Mouse (Mus musculus): ENCODE measurements around the gene Tex52. TPM values are rescaled to one million over a fixed set of nuclear protein-coding genes. Genes with fewer than 3 reads are reported as not detected.

The Tex52 gene
- polyA plus RNA-seq, 1 experiment from 2014 or later, result 0.61 TPM

- Histone ChIP-seq H3K9me3 (ENCODE audit: control insufficient read depth, low read length) (no peaks in the 10 kb centered on the region), H3K36me3 (ENCODE audit: control insufficient read depth, insufficient read depth, low read length) (no peaks in the 10 kb centered on the region), H3K27me3 (replicated peaks; ENCODE audit: control insufficient read depth, insufficient read depth, low read length) (no peaks in the 10 kb centered on the region), H3K27ac (ENCODE audit: low read depth, low read length) (no peak overlapping the region), H3K4me1 (ENCODE audit: control insufficient read depth, insufficient read depth, low read depth, low read length) (peaks cover 2% of the 10 kb centered on the region; the same call in 1 of the 2 replicates), H3K4me3 (ENCODE audit: low read length) (no peak overlapping the region), H3K9ac (ENCODE audit: low read depth, low read length) (no peak overlapping the region), H3K4me2 (ENCODE audit: low read length) (no peak overlapping the region)
- WGBS, result 96% methylated on average over 2 of the region's 2 CpGs
- ATAC-seq, result no peak
Observed at GRCm38 (mm10) chr6:128421036-128421435, 45.8 kb downstream of the Tex52 start.

DNA sequence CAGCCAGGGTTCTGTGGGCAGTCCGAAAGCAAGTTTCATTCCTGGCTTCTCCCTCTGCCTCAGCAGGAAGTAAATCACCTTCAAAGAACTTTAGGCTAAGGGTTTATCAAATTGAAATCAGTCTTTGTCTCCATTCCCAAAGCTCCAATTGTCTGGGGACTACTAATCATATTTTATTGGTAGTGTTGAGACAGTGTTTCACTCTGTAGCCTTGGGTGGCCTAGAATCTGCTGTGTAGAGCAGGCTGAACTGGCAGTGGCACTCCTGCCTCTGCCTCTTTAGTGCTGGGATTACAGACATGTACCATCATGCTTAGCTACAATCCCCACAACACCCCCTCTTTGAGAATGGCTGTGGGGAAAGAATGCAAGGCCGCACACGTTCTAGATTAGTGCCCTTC, 46.2 kb downstream of the Tex52 start:
- Histone ChIP-seq H3K9ac (ENCODE audit: low read depth, low read length) (no peak overlapping the region), H3K27me3 (replicated peaks; ENCODE audit: control insufficient read depth, insufficient read depth, low read length) (no peaks in the 10 kb centered on the region), H3K4me3 (ENCODE audit: low read length) (no peak overlapping the region), H3K4me1 (ENCODE audit: control insufficient read depth, insufficient read depth, low read depth, low read length) (peaks cover 2% of the 10 kb centered on the region; the same call in 1 of the 2 replicates), H3K9me3 (ENCODE audit: control insufficient read depth, low read length) (no peaks in the 10 kb centered on the region), H3K4me2 (ENCODE audit: low read length) (no peak overlapping the region), H3K27ac (ENCODE audit: low read depth, low read length) (no peak overlapping the region), H3K36me3 (ENCODE audit: control insufficient read depth, insufficient read depth, low read length) (no peaks in the 10 kb centered on the region)
- ATAC-seq, result no peak
- WGBS, result 87% methylated on average over 3 of the region's 3 CpGs

DNA sequence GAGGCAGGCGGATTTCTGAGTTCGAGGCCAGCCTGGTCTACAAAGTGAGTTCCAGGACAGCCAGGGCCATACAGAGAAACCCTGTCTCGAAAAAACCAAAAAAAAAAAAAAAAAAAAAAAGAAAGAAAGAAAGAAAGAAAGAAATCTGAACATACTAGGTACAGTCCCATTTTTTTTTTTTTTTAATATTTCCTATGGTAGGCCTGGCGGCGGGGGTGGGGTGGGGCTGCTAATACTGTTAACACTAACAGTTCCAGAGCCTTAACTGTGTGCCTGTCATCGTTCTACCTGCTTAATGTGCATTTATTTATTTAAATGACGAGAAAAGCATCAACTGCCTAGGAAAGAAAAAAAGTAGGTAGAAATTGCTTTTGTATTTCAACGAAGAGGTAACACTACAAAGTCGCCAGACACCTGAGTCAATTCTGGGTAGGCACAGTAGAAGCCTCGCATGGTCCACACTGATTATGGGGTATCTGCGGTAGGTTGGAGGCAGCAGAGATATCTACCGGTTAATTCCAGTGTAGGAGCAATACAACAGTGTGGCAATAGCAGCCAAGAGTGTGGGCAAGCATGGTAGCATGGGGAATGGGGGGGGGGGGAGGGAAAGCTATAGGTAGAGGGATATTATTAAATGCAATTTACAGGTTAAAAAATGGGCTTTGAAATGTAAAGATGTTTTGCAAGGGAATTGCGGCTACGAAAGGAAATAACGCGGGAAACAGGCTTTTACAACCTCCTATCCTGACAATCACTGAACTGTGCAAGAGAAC, 48.4 kb downstream of the Tex52 start:
- Histone ChIP-seq H3K4me2 (ENCODE audit: low read length) (peak overlapping the region; percentile 57), H3K9ac (ENCODE audit: low read depth, low read length) (peak overlapping the region; percentile 85), H3K9me3 (ENCODE audit: control insufficient read depth, low read length) (no peaks in the 10 kb centered on the region), H3K36me3 (ENCODE audit: control insufficient read depth, insufficient read depth, low read length) (peaks cover 6% of the 10 kb centered on the region; the same call in 1 of the 2 replicates), H3K27ac (ENCODE audit: low read depth, low read length) (peak overlapping the region; percentile 99), H3K4me3 (ENCODE audit: low read length) (peak overlapping the region; percentile 61), H3K27me3 (replicated peaks; ENCODE audit: control insufficient read depth, insufficient read depth, low read length) (no peaks in the 10 kb centered on the region), H3K4me1 (ENCODE audit: control insufficient read depth, insufficient read depth, low read depth, low read length) (peaks cover 2% of the 10 kb centered on the region; the same call in 1 of the 2 replicates)
- WGBS, result 47% methylated on average over 15 of the region's 16 CpGs
- ATAC-seq, result peak; percentile 49

DNA sequence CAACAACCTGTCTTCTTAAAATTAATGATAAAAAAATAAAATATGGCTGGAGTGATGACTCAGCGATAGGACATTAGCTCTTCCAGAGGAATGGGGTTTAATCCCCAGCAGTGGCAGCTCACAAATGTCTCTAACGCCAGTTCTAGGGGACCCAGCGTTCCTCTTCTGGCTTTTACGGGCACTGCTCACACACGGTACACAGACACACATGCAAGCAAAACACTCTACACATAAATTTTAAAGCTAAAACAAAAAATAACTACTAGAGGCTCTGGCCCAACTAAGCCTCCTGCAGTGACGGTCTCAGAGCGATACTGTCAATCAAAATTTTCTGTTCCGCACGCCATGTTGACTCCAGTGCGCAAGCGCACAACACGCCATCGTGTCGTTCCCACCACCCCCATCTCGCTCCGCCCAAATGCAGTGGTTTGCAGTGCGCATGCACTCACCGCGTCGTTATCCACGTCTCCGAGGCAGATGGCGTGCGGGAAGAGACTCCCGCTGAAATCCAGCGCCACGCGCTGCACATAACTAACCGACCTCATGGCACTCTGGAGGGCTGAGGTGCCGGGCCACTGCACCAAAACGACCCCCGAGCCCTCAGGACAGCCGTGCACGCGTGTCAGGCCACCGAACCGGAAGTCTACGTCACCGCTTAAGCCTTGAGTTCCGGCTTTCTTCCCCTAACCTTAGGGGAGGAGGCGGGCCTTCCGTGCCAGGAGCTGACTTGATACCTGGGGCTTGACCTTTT, 49.2 kb downstream of the Tex52 start, which contains the start of gene Itfg2:
Itfg2 (minus strand) TSS at position 663 of the 751 bp plus-strand sequence.
- WGBS, result under 1% methylated on average over 42 of the region's 42 CpGs
- ATAC-seq, result peak; percentile 96
- Histone ChIP-seq H3K27me3 (replicated peaks; ENCODE audit: control insufficient read depth, insufficient read depth, low read length) (no peaks in the 10 kb centered on the region), H3K9ac (ENCODE audit: low read depth, low read length) (peak within 1 kb of the TSS; percentile 85), H3K27ac (ENCODE audit: low read depth, low read length) (peak within 1 kb of the TSS; percentile 99), H3K4me2 (ENCODE audit: low read length) (peak within 1 kb of the TSS; percentile 73), H3K4me1 (ENCODE audit: control insufficient read depth, insufficient read depth, low read depth, low read length) (peaks cover 2% of the 10 kb centered on the region; the same call in 1 of the 2 replicates), H3K36me3 (ENCODE audit: control insufficient read depth, insufficient read depth, low read length) (peaks cover 7% of the 10 kb centered on the region; the same call in 1 of the 2 replicates), H3K9me3 (ENCODE audit: control insufficient read depth, low read length) (no peaks in the 10 kb centered on the region), H3K4me3 (ENCODE audit: low read length) (peak within 1 kb of the TSS; percentile 61)

- H3K9me3 ChIP-seq (ENCODE audit: control insufficient read depth, low read length), result no peaks in the 10 kb centered on the region
Observed at GRCm38 (mm10) chr6:128425046-128425445, 49.8 kb downstream of the Tex52 start.

GRCm38 (mm10) chr6:128427571-128427970, 52.3 kb downstream of the Tex52 start:
- no peaks in the 10 kb centered on the region for H3K9me3 ChIP-seq (ENCODE audit: control insufficient read depth, low read length)
- no peaks in the 10 kb centered on the region for H3K27me3 ChIP-seq (replicated peaks; ENCODE audit: control insufficient read depth, insufficient read depth, low read length)
- WGBS, result 92% methylated on average over 5 of the region's 5 CpGs
- H3K27ac ChIP-seq (ENCODE audit: low read depth, low read length), result no peak overlapping the region
- H3K4me2 ChIP-seq (ENCODE audit: low read length), result no peak overlapping the region
- no peak overlapping the region for H3K4me3 ChIP-seq (ENCODE audit: low read length)
- peaks cover 31% of the 10 kb centered on the region for H3K36me3 ChIP-seq (ENCODE audit: control insufficient read depth, insufficient read depth, low read length)
- peaks cover 5% of the 10 kb centered on the region for H3K4me1 ChIP-seq (ENCODE audit: control insufficient read depth, insufficient read depth, low read depth, low read length)
- no peak for ATAC-seq
- H3K9ac ChIP-seq (ENCODE audit: low read depth, low read length), result no peak overlapping the region

More at GRCm38 (mm10) chr6:128425046-128425445, 49.8 kb downstream of the Tex52 start:
- Histone ChIP-seq H3K9ac (ENCODE audit: low read depth, low read length) (peak overlapping the region; percentile 85), H3K4me2 (ENCODE audit: low read length) (peak overlapping the region; percentile 73), H3K4me1 (ENCODE audit: control insufficient read depth, insufficient read depth, low read depth, low read length) (peaks cover 2% of the 10 kb centered on the region; the same call in 1 of the 2 replicates), H3K36me3 (ENCODE audit: control insufficient read depth, insufficient read depth, low read length) (peaks cover 11% of the 10 kb centered on the region), H3K4me3 (ENCODE audit: low read length) (peak overlapping the region; percentile 61), H3K27ac (ENCODE audit: low read depth, low read length) (peak overlapping the region; percentile 99), H3K27me3 (replicated peaks; ENCODE audit: control insufficient read depth, insufficient read depth, low read length) (no peaks in the 10 kb centered on the region)
- 17% methylated on average over 9 of the region's 9 CpGs for whole genome bisulfite sequencing
- 0 out of 2 replicates have a peak, but pooled peaks have one; percentile 1 for ATAC-seq

GRCm38 (mm10) chr6:128429300-128429699, 54.0 kb downstream of the Tex52 start:
- no peak for ATAC-seq
- WGBS, result 93% methylated on average over 2 of the region's 2 CpGs
- H3K4me1 ChIP-seq (ENCODE audit: control insufficient read depth, insufficient read depth, low read depth, low read length), result peaks cover 5% of the 10 kb centered on the region
- no peak overlapping the region for H3K9ac ChIP-seq (ENCODE audit: low read depth, low read length)
- H3K36me3 ChIP-seq (ENCODE audit: control insufficient read depth, insufficient read depth, low read length), result peaks cover 48% of the 10 kb centered on the region
- no peak overlapping the region for H3K4me2 ChIP-seq (ENCODE audit: low read length)
- H3K27me3 ChIP-seq (replicated peaks; ENCODE audit: control insufficient read depth, insufficient read depth, low read length), result no peaks in the 10 kb centered on the region
- H3K4me3 ChIP-seq (ENCODE audit: low read length), result no peak overlapping the region
- no peaks in the 10 kb centered on the region for H3K9me3 ChIP-seq (ENCODE audit: control insufficient read depth, low read length)
- H3K27ac ChIP-seq (ENCODE audit: low read depth, low read length), result no peak overlapping the region

- Histone ChIP-seq H3K9me3 (ENCODE audit: control insufficient read depth, low read length) (no peaks in the 10 kb centered on the region), H3K4me3 (ENCODE audit: low read length) (no peak overlapping the region), H3K4me2 (ENCODE audit: low read length) (no peak overlapping the region), H3K36me3 (ENCODE audit: control insufficient read depth, insufficient read depth, low read length) (peaks cover 54% of the 10 kb centered on the region), H3K27me3 (replicated peaks; ENCODE audit: control insufficient read depth, insufficient read depth, low read length) (no peaks in the 10 kb centered on the region), H3K27ac (ENCODE audit: low read depth, low read length) (no peak overlapping the region), H3K9ac (ENCODE audit: low read depth, low read length) (no peak overlapping the region), H3K4me1 (ENCODE audit: control insufficient read depth, insufficient read depth, low read depth, low read length) (peaks cover 5% of the 10 kb centered on the region)
- no peak for ATAC-seq
- WGBS, result 91% methylated on average over 6 of the region's 6 CpGs
Observed at GRCm38 (mm10) chr6:128429826-128430225, 54.6 kb downstream of the Tex52 start.

DNA sequence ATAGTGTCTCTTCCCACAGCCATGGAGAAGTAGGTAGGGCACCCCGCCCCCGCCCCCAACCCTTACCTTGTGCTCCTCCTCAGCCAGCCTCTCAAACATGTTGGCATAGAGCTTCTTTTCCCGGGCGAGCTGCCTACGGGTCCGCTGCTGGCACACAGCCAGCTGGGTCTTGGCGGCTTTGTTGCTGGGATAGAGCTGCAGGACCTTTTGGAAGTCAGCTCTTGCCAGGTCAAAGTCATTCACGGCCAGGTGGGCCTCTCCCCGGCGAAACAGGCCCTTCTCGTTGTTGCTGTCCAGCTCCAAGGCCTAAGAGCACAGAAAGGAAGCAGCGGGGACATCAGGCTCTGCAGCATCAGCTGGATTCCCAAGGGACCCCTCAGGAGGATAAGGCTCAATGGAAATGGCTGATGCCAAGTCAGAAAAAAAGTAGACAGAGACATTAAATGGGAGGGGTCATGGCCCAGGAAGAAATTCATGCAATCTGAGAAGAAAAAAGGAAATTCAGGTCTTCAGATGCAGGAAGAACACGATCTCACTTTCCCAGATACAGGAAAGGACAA, 57.2 kb downstream of the Tex52 start:
- peaks cover 13% of the 10 kb centered on the region for H3K4me1 ChIP-seq (ENCODE audit: control insufficient read depth, insufficient read depth, low read depth, low read length)
- H3K4me3 ChIP-seq (ENCODE audit: low read length), result no peak overlapping the region
- no peak overlapping the region for H3K4me2 ChIP-seq (ENCODE audit: low read length)
- H3K9me3 ChIP-seq (ENCODE audit: control insufficient read depth, low read length), result no peaks in the 10 kb centered on the region
- 62% methylated on average over 13 of the region's 13 CpGs for WGBS
- ATAC-seq, result no peak
- no peak overlapping the region for H3K27ac ChIP-seq (ENCODE audit: low read depth, low read length)
- no peak overlapping the region for H3K9ac ChIP-seq (ENCODE audit: low read depth, low read length)
- no peaks in the 10 kb centered on the region for H3K27me3 ChIP-seq (replicated peaks; ENCODE audit: control insufficient read depth, insufficient read depth, low read length)
- H3K36me3 ChIP-seq (ENCODE audit: control insufficient read depth, insufficient read depth, low read length), result peaks cover 60% of the 10 kb centered on the region

Measured in hindbrain, embryonic 16.5 days (tissue).